Mouse (Mus musculus) thymus, adult 2 months (tissue): ENCODE data around the gene Tnrc6b.

Experiments
- CTCF ChIP-seq: fragments of 200-500 bp; IDR thresholded peaks from 2 replicates; pipeline ENCODE4 v1.5.1; 2012; ENCODE audit warnings: mild to moderate bottlenecking, control low read depth, low read length, moderate library complexity, borderline replicate concordance; ENCODE audit not compliant: control insufficient read depth, poor library complexity, insufficient read depth; ENCODE audit errors: extremely low read depth
- POLR2A ChIP-seq: fragments of 200-500 bp; IDR thresholded peaks from 2 replicates; pipeline ENCODE4 v1.6.1; 2012; ENCODE audit warnings: mild to moderate bottlenecking, low read length, control low read depth, moderate library complexity; ENCODE audit not compliant: control insufficient read depth, poor library complexity, insufficient read depth; ENCODE audit errors: extremely low read depth

DNA sequence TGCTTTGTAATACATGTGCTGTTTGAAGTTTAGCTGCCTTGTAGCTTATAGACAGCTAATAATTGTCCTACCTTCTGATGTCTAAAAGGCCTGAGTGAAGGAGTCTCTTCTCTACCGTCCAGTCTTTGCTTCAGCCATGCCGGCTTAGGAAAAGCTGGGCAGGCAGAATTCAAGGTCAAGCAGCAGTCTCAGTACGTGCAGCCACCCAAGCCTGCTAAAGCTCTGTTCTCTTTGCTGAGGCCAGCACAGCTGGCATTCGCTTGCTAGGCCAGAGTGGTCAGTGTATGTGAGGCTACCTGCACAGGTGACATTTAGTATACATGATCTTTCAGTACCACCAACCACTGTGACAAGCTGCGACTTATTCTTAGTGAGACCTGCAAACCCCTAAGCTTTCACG lies 42.2 kb downstream of the Tnrc6b start:
- no peak for TF ChIP-seq CTCF
- no peak for TF ChIP-seq POLR2A
